Mouse (Mus musculus) cerebellum, adult 2 months (tissue): Measurements from ENCODE around the gene Fam193b.

Experiments
- CTCF ChIP-seq: fragments of 200-500 bp; IDR thresholded peaks from 2 replicates; pipeline ENCODE4 v1.5.1; 2011; ENCODE audit warnings: low read depth, mild to moderate bottlenecking, control low read depth, low read length, moderate library complexity, borderline replicate concordance; ENCODE audit not compliant: insufficient read depth
- POLR2A ChIP-seq: fragments of 200-500 bp; IDR thresholded peaks from 2 replicates; pipeline ENCODE4 v1.6.1; 2011; ENCODE audit warnings: low read length, control low read depth, borderline replicate concordance; ENCODE audit not compliant: insufficient read depth

GRCm38 (mm10) chr13:55573432-55573831 lies 2.5 kb upstream of the Fam193b start, which contains the start of gene Tmed9:
- TF ChIP-seq POLR2A (no peak), CTCF (no peak)
